Mouse (Mus musculus) heart, embryonic 12.5 days (tissue): ENCODE results near the gene Tpbgl. TPM values are rescaled to one million over a fixed set of nuclear protein-coding genes. Genes with fewer than 3 reads are reported as not detected.

Source experiments
- ATAC-seq: fragments of 200-750 bp; cut with Nextera tagmentation; 2 replicates; pipeline ENCODE4 v1.8.0; 2017; ENCODE audit warnings: moderate TSS enrichment, moderate library complexity; ENCODE audit not compliant: insufficient number of reproducible peaks, low FRiP score
- H3K27ac ChIP-seq: fragments of 300-500 bp; sonication (generic); 2 replicates; pipeline ENCODE4 v1.5.1; 2016; ENCODE audit warnings: mild to moderate bottlenecking, moderate library complexity; ENCODE audit not compliant: poor library complexity, severe bottlenecking
- H3K27me3 ChIP-seq: fragments of 300-500 bp; sonication (generic); replicated peaks from 2 replicates; pipeline ENCODE4 v1.6.1; 2016; ENCODE audit warnings: mild to moderate bottlenecking, moderate library complexity
- H3K36me3 ChIP-seq: fragments of 300-500 bp; sonication (generic); 2 replicates; pipeline ENCODE4 v1.6.1; 2016; ENCODE audit warnings: mild to moderate bottlenecking, moderate library complexity
- H3K4me1 ChIP-seq: fragments of 300-500 bp; sonication (generic); replicated peaks from 2 replicates; pipeline ENCODE4 v1.6.1; 2016; ENCODE audit warnings: mild to moderate bottlenecking
- H3K4me2 ChIP-seq: fragments of 300-500 bp; sonication (generic); 2 replicates; pipeline ENCODE4 v1.6.1; 2016; ENCODE audit warnings: mild to moderate bottlenecking, moderate library complexity
- H3K4me3 ChIP-seq: fragments of 300-500 bp; sonication (generic); 2 replicates; pipeline ENCODE4 v1.5.1; 2016; ENCODE audit warnings: mild to moderate bottlenecking
- H3K9ac ChIP-seq: fragments of 300-500 bp; sonication (generic); 2 replicates; pipeline ENCODE4 v1.6.1; 2016; ENCODE audit warnings: mild to moderate bottlenecking, moderate library complexity
- H3K9me3 ChIP-seq: fragments of 300-500 bp; sonication (generic); replicated peaks from 2 replicates; pipeline ENCODE4 v1.6.1; 2016; ENCODE audit warnings: mild to moderate bottlenecking, moderate library complexity
- WGBS: fragments of 180-500 bp; shearing (Covaris S2); methylation state at CpG from one replicate; pipeline ENCODE4 v1.1.7; 2016; 5-methylcytosine and 5-hydroxymethylcytosine counted together
- polyA plus RNA-seq: library from polyadenylated mRNA; unstranded; fragments of >200 nt; fragmentation: Nextera tagmentation; extraction: Ambion mirVana; gene quantifications from 2 replicates; pipeline ENCODE4 v1.2.1, GENCODE M21; 2016

The Tpbgl gene
- polyA plus RNA-seq, 1 experiment from 2014 or later, result 1.5 TPM

DNA sequence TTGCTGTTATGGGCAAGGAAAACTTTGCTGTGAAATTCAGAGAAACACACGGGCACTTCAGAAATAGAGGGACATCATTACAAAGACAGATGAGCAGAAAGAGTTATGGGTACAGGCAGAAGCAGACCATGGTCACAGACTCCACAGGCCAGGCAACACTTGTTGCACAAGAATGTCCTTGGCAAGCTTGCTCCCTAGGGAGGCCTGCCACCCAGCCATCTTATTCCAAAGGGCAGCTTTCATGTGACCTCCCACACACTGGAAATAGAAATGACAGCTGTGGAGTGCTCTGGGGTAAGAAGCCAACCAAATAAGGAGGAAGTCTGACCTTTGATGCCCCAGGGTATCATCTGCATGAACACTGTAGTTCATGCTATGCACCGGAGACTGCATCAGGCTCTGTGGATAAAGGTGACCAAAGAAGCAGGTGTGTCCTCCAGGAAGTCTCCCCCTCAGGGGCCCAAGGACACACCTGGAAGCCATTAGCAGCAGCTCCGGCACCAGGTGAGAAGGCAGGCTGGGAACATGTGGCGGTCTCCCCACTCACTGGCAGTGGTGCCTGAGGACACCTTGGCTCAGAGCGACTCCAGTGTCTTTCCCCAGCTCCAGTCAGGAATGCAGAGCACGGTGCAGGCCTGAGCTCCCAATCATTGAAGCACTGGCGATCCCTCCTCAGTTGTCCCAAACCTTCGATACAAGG lies 7.2 kb upstream of the Tpbgl start:
- H3K4me2 ChIP-seq, result no peak overlapping the region
- no peak overlapping the region for H3K9ac ChIP-seq
- no peak overlapping the region for H3K27ac ChIP-seq
- ATAC-seq, result no peak
- no peaks in the 10 kb centered on the region for H3K36me3 ChIP-seq
- H3K9me3 ChIP-seq, result no peaks in the 10 kb centered on the region
- H3K4me1 ChIP-seq, result no peaks in the 10 kb centered on the region
- peaks cover 63% of the 10 kb centered on the region for H3K27me3 ChIP-seq
- 63% methylated on average over 8 of the region's 8 CpGs for WGBS
- H3K4me3 ChIP-seq, result no peak overlapping the region

DNA sequence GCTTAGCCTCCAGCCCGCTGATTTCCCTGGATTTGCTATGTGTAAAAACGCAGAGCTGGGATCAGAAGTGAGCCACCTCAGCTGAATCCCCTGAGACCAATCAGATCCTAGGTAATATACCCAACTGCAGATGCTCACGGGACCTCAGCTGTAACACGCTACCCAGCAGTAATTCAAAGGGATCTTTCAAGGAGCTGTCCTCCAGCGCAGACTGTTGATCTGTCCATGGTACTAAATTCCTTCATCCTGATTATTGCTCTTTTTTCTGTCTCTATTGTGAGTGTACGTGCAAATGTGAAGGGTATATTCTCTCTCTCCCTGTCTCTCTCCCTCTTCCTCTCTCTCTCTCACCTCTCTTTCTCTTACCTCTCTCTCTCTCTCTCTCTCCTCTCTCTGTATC lies 5.4 kb upstream of the Tpbgl start:
- 0 out of 2 replicates have a peak, but pooled peaks cover 2% of the 10 kb centered on the region for H3K4me1 ChIP-seq
- H3K27ac ChIP-seq, result no peak overlapping the region
- peaks cover 81% of the 10 kb centered on the region for H3K27me3 ChIP-seq
- H3K4me2 ChIP-seq, result no peak overlapping the region
- H3K9ac ChIP-seq, result no peak overlapping the region
- 10% methylated on average over 6 of the region's 6 CpGs for WGBS
- no peaks in the 10 kb centered on the region for H3K36me3 ChIP-seq
- no peak overlapping the region for H3K4me3 ChIP-seq
- no peaks in the 10 kb centered on the region for H3K9me3 ChIP-seq
- ATAC-seq, result no peak

DNA sequence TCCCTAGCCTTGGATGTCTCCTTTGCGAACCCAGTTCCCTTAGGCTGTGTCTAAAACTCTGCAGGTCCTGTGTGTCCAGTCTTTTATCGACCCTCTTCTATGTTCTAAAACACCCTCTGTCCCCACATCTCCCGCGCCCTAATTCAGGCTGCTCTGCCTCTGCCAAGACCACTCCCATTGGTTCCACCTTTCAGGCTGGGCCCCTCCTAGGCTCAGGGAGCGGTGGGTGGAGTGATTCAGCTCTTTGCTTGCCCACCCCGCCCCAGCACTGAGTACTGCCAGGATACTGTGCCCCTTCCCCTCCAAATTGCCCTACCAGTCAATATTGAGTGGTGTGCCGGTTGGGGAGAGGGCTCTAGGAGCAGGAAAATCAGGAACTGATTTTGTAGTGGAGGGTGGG lies 463 bp upstream of the Tpbgl start:
- H3K4me3 ChIP-seq, result no peak overlapping the region
- H3K4me2 ChIP-seq, result peak overlapping the region; percentile 96; the same call in 1 of the 2 replicates
- H3K27me3 ChIP-seq, result peaks cover 99% of the 10 kb centered on the region
- H3K9ac ChIP-seq, result no peak overlapping the region
- peaks cover 16% of the 10 kb centered on the region for H3K4me1 ChIP-seq
- no peak overlapping the region for H3K27ac ChIP-seq
- no peaks in the 10 kb centered on the region for H3K36me3 ChIP-seq
- ATAC-seq, result no peak
- no peaks in the 10 kb centered on the region for H3K9me3 ChIP-seq
- 8% methylated on average over 7 of the region's 7 CpGs for WGBS

DNA sequence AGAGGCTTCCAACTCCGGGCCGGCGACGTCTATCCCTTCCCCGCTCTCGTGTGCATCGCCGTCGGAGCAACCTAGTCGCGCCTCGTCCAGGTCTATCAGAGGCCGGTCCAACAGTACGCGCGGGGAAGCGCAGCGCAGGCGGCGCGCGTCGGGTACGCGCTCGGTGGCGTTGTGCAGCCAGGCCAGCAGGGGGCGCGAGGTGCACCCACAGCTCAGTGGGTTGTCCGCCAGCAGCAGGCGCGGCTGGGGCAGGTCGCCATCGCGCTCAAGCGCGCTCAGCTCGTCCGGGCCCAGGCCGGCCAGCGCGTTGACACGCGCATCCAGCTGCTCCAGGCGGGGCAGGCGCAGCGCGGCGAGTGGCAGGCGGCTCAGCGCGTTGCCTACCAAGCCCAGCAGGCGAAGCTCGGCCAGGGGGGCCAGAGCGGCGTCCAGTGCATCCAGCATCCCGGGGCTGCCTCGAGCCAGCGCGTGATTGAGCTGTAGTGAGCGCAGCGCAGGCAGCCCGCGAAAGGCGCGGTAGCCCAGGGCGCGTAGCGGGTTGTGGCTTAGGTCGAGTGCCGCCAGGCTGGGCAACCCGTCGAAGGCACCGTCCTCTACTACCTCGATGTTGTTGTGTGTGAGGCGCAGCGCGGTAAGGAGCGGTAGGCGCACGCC lies 1.1 kb downstream of the Tpbgl start:
- no peaks in the 10 kb centered on the region for H3K9me3 ChIP-seq
- H3K27ac ChIP-seq, result no peak overlapping the region
- H3K27me3 ChIP-seq, result peaks cover 100% of the 10 kb centered on the region
- H3K36me3 ChIP-seq, result no peaks in the 10 kb centered on the region
- H3K9ac ChIP-seq, result peak overlapping the region; percentile 48
- peaks cover 16% of the 10 kb centered on the region for H3K4me1 ChIP-seq
- peak overlapping the region; percentile 96 for H3K4me2 ChIP-seq
- peak; percentile 87 for ATAC-seq
- WGBS, result under 1% methylated on average over 81 of the region's 81 CpGs
- H3K4me3 ChIP-seq, result peak overlapping the region; percentile 55

- Histone ChIP-seq H3K9me3 (peaks cover 3% of the 10 kb centered on the region; the same call in 1 of the 2 replicates), H3K4me3 (no peak overlapping the region), H3K27me3 (peaks cover 45% of the 10 kb centered on the region), H3K4me1 (no peaks in the 10 kb centered on the region), H3K4me2 (no peak overlapping the region), H3K27ac (no peak overlapping the region), H3K9ac (no peak overlapping the region), H3K36me3 (no peaks in the 10 kb centered on the region)
- ATAC-seq, result no peak
- WGBS, result 6% methylated on average over 3 of the region's 3 CpGs
Observed at GRCm38 (mm10) chr7:99618860-99619259, 8.0 kb downstream of the Tpbgl start.

GRCm38 (mm10) chr7:99618264-99618663 lies 8.6 kb downstream of the Tpbgl start:
- H3K9me3 ChIP-seq, result peaks cover 3% of the 10 kb centered on the region; the same call in 1 of the 2 replicates
- WGBS, result 68% methylated on average over 2 of the region's 2 CpGs
- H3K4me3 ChIP-seq, result no peak overlapping the region
- H3K27me3 ChIP-seq, result peaks cover 39% of the 10 kb centered on the region
- no peaks in the 10 kb centered on the region for H3K4me1 ChIP-seq
- no peak overlapping the region for H3K4me2 ChIP-seq
- H3K9ac ChIP-seq, result no peak overlapping the region
- no peak overlapping the region for H3K27ac ChIP-seq
- ATAC-seq, result no peak
- no peaks in the 10 kb centered on the region for H3K36me3 ChIP-seq

DNA sequence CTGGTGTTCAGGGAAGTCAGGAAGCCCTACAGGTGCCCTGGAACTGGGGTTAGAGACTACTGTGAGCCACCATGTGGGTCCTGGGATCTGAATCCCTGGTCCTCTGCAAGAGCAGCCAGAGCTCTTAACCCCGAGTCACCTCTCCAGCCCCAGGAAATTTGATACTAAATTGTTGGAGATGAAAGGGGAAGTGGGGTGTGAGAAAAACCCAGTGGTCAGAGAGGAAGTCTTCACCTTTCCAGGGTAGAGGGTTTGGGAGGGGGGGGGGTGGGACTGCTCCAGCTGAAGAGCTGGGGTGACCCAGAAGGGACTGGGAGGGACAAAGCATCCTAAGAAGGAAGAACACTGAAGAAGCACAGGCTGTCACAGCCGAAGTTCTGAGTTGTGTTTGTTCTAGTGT lies 19.3 kb downstream of the Tpbgl start:
- no peak overlapping the region for H3K9ac ChIP-seq
- H3K27ac ChIP-seq, result no peak overlapping the region
- peaks cover 15% of the 10 kb centered on the region; the same call in 1 of the 2 replicates for H3K36me3 ChIP-seq
- no peak for ATAC-seq
- 48% methylated on average over 2 of the region's 2 CpGs for WGBS
- no peaks in the 10 kb centered on the region for H3K4me1 ChIP-seq
- no peak overlapping the region for H3K4me2 ChIP-seq
- no peak overlapping the region for H3K4me3 ChIP-seq
- no peaks in the 10 kb centered on the region for H3K9me3 ChIP-seq
- no peaks in the 10 kb centered on the region for H3K27me3 ChIP-seq

DNA sequence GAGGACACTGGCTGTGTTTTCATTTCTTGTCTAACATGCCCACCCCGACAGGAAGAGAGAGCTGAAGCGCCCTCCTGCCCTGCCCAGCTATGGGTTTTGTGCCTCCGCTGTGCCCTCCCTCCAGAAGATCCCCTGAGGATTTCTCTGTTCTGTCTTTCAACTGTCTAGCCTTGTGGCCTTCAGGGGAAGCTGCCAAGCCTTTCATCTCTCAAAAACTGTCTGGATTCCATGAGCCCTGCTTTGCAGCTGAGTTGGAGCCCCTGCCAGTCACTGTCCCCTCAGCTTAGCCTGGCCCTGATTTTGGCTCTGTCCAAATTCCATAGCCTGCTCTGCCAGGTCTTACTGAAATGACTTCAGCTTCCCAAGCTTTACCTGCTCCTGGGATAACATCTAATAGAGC lies 20.1 kb downstream of the Tpbgl start:
- Histone ChIP-seq H3K4me2 (no peak overlapping the region), H3K4me1 (no peaks in the 10 kb centered on the region), H3K9ac (no peak overlapping the region), H3K9me3 (no peaks in the 10 kb centered on the region), H3K4me3 (no peak overlapping the region), H3K27ac (no peak overlapping the region), H3K36me3 (peaks cover 20% of the 10 kb centered on the region), H3K27me3 (no peaks in the 10 kb centered on the region)
- no peak for ATAC-seq
- WGBS, result 85% methylated on average over 3 of the region's 3 CpGs

DNA sequence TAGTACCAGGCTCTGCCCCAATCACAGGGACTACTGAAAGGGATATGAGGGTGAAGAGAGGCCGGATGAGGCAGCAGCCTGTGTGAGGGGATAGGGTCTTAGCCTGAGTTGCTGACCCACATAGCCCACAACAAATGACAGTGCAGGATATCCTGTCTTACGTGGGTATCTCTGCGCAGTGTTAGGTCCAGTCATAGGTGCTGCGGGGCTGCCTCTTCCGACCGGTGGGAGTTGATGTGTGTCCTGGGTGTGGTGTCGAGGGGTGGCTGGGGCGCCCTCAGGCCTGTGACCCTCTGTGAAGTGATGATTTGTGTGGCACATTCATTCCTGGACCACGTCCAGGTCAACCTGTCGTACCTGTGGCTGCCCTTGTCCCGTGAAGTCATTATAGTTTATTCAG lies 20.6 kb downstream of the Tpbgl start:
- 87% methylated on average over 11 of the region's 11 CpGs for WGBS
- Histone ChIP-seq H3K36me3 (peaks cover 24% of the 10 kb centered on the region), H3K9ac (no peak overlapping the region), H3K27me3 (no peaks in the 10 kb centered on the region), H3K27ac (no peak overlapping the region), H3K4me3 (no peak overlapping the region), H3K4me2 (no peak overlapping the region), H3K4me1 (no peaks in the 10 kb centered on the region), H3K9me3 (no peaks in the 10 kb centered on the region)
- ATAC-seq, result no peak

GRCm38 (mm10) chr7:99605058-99605457 lies 21.8 kb downstream of the Tpbgl start:
- Histone ChIP-seq H3K27ac (no peak overlapping the region), H3K4me3 (no peak overlapping the region), H3K4me2 (no peak overlapping the region), H3K36me3 (peaks cover 34% of the 10 kb centered on the region), H3K27me3 (no peaks in the 10 kb centered on the region), H3K4me1 (no peaks in the 10 kb centered on the region), H3K9me3 (no peaks in the 10 kb centered on the region), H3K9ac (no peak overlapping the region)
- 90% methylated on average over 2 of the region's 2 CpGs for WGBS
- ATAC-seq, result no peak

- peaks cover 40% of the 10 kb centered on the region for H3K36me3 ChIP-seq
- H3K9ac ChIP-seq, result no peak overlapping the region
- no peak overlapping the region for H3K4me3 ChIP-seq
- no peak overlapping the region for H3K27ac ChIP-seq
- H3K9me3 ChIP-seq, result no peaks in the 10 kb centered on the region
- no peaks in the 10 kb centered on the region for H3K27me3 ChIP-seq
- 85% methylated on average over 8 of the region's 8 CpGs for WGBS
- H3K4me1 ChIP-seq, result no peaks in the 10 kb centered on the region
- ATAC-seq, result no peak
- H3K4me2 ChIP-seq, result no peak overlapping the region
Observed at GRCm38 (mm10) chr7:99603875-99604662, 22.8 kb downstream of the Tpbgl start.
